Mouse (Mus musculus): ENCODE measurements around the gene Htr2b.

Gene Htr2b

GRCm38 (mm10) chr1:86094413-86094812 is 17.4 kb downstream of the Htr2b start:
- no peak for DNase-seq (ENCODE audit: low spot score)

- no peak for DNase-seq (ENCODE audit: low spot score)
These were observed 35.2 kb downstream of the Htr2b start for GRCm38 (mm10) chr1:86076565-86076964.

DNA sequence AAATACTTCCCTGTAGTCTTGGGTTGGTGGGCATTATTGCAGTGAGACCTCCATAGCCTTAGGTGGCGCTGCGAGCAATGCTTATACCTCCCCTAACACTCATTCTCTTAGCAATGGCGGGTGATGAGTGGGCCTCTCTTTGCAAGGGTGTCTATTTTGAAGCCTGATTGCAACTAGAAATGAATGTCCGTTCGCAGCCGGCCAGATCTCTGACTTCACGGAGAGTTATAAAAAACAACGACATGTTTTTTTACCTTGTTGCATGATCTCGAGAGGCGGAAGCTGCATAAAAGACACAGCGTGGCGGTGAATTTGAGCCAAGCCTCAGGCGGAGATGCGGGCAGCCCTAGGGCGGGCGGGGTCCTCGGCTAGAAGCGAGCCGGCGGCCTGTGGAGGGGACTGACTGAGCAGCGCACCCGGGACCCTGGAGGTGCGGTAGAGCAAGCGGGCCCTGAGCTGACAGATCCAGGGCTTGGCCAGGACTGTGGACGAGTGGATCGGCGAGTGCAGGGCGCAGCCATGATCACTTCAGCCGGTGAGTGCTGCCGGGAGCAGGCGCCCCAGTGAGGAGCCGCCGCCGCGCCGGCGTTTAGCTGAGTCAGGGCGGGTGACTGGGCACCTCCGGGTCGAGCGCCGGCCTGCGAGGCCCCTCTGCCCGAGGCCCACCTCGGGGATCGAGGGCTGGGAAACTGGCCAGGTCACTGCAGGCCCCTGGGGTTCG is 47.3 kb downstream of the Htr2b start, which contains the start of gene Psmd1:
Gene Psmd1 (plus strand): TSS at position 117 of the 721 bp plus-strand sequence.
- peak; percentile 88 for DNase-seq (ENCODE audit: low spot score)

DNA sequence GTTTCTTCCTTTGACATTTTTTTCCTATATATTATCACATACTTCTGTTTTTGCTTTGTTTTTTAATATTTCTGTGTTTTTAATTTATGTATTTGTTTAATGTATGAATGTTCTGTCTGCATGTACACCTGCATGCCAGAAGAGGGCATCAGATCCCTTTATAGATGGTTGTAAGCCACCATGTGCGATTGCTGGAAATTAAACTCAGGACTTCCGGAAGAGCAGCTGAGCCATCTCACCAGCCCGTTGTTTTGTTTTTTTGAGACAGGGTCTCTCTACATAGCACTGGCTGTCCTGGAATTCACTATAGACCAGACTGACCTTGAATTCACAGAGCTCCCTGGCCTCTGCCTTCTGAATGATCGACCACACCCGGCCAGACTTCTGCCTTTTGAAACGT is 49.2 kb downstream of the Htr2b start:
- no peak for DNase-seq (ENCODE audit: low spot score)

GRCm38 (mm10) chr1:86058856-86059769 is 52.7 kb downstream of the Htr2b start:
- DNase-seq (ENCODE audit: low spot score) = peak; percentile 76

DNA sequence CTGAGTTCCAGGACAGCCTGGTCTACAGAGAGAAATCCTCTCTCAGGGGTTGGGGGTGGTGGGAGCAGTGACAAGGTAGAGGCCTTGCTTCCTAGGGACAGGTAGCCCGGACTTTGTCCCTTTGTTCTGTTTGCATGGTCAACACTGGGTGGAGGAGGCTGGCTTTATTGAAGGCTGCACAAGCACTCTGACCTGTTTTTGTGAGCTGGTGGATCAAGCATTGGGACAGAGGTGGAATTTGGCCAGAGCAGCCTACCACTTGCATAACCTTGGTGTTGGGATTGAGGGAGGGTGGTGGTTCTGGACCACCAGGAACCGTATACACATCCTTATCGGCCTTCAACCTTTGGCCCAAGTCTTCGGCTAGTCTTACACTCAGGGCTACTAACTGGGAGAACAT is 55.5 kb downstream of the Htr2b start:
- DNase-seq (ENCODE audit: low spot score) = no peak

DNA sequence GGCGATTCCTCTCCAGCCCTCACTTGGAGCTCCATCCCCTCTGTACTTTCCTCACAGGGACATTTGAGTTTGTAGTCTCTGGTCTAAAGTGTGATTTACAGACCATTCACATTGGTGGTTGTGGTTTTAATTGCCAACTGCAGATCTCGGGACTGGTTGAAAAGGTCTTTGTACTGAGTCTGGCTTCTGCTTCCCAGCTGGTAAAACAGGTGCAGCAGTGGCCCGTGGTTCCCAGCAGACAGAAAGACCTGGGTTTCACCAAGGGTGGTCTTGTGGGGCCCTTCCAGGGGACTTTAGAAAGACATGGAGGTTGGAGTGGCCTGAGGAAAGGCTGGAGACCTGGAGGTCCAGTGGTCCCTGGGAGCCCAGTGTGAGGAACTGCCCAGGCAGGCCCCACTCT is 56.8 kb downstream of the Htr2b start:
- no peak for DNase-seq (ENCODE audit: low spot score)

- DNase-seq (ENCODE audit: low spot score) = no peak
These were observed 58.4 kb downstream of the Htr2b start for GRCm38 (mm10) chr1:86053198-86053921.
